Mouse (Mus musculus) lung, postnatal 25 days (tissue): ENCODE measurements around the gene Ttc17.
"Not testable (repeated sequence)": the region's sequence is repeated elsewhere in the genome, so short reads cannot be mapped to it uniquely, and the experiment has no call there.

ENCODE experiments used
- DNase-seq: peaks from one replicate; pipeline ENCODE4 v3.0.0; 2022; ENCODE audit warnings: low spot score

The Ttc17 gene

DNA sequence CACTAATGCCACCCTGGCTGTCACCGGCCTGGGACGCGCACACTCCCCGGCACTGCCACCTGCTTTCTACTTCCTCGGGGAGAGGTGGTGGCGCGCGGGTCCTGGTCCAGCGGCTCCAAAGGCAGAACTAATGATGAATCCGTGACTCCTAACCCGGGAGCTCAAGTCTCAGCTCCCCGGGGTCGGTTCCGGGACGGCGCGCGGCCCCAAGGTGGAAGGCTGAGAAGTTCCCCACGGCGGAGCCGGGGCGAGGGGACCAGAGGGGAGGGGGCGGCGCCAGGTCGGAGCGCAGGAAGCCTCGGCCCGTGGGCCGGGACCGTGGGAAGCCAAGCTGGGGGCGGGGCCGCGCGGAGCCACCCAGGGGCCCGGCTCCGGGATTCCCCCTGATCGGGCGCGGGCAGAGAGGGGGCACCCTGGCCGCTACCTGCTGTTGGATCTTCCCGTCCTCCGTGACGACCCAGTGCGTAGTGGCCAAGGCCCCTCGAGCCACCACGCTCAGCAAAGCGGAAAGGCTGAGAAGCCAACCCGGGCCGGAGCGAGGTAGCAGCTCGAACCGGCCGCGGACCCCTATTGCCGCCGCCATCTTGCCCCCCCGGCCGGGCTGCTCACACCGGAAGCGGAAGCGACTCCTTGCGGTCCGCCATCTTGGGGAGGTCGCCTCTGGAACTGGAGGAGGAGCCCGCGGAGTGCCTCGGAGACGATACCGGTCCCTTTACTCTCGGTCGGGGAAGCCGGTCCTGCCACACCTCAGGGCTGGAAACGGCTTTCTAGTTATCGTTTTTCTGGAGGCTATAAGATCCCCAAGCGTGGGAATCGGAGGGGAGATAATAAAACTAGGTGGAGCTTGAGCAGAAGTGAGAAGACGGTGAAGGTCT lies at the start of gene Ttc17:
Gene Ttc17, minus strand, starts transcription at position 607 of the 875 bp plus-strand sequence.
- DNase-seq, result peak; percentile 91

DNA sequence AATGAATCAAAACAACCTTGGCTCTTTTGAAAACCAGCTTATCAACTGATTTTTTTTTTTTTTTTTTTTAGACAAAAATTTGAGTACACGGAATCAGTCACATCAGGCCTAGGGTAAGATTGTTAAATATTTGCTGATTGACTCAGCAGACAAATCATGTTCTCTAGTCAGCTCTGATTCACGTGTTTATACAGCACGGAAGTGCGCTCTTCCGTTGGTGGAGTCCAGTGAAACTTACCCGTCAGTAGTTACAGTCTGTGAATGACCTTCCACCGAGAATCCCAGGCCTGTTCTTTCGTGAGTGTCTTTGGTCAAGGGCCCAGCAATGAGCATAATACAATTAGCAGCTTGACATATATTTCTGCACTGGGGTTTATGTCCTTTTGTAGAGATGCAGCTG lies 43.2 kb upstream of the Ttc17 start:
- DNase-seq, result no peak

DNA sequence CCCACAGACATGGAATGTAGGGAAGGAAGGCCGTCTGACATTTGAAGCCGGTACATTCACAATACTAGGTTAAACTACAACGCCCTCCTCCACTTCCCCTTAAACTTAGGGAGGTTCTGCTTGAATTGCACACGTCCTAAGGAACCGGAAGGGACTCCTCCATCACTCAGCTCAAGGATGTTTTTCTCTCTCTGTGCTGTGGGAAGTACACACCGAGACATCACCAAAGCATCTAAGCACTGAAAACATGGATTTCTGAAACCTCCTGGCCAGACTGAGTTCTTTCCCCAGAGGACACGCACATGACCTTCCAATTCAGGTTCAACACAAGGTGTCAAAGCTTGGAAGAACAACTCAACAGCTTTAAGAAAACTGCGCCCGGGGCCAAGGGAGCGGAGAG lies 30.5 kb upstream of the Ttc17 start:
- DNase-seq, result peak; percentile 23

DNA sequence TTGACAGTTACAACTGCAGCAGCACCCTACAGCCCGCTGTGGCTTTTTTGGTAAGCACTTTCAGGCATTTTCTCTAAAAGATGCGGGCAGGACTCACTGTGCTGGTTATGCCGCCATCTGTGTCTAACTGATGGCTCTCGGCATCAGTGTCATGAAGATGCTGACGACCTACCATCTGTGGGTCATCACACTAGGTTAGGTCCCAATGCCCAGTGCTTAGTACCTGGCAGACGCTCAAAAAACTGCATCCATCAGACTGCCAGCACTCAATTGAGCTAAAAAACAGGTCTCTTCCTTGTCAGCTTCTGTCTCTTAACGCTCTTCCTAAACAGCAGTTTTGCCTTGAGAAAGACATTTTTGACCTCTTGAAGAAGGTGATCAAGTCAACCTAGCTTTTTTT lies 29.0 kb upstream of the Ttc17 start:
- no peak for DNase-seq

DNA sequence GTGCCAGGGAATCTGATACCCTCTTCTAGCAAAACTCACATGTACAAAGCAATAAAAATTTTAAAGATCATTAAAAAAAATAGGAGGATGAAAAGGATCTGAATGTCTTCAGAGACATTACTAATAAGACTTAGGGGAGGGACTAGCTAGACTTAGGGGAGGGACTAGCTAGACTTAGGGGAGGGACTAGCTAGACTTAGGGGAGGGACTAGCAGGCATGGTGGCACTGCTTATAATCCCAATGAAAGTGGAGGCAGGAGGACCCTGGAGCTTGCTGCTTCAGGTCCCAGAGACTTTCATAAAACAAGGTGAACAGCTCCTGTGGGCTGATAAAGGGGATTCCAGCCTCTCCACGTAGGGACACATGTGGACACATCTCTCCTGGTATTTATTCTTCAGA lies 28.3 kb upstream of the Ttc17 start:
- DNase-seq, result no peak

DNA sequence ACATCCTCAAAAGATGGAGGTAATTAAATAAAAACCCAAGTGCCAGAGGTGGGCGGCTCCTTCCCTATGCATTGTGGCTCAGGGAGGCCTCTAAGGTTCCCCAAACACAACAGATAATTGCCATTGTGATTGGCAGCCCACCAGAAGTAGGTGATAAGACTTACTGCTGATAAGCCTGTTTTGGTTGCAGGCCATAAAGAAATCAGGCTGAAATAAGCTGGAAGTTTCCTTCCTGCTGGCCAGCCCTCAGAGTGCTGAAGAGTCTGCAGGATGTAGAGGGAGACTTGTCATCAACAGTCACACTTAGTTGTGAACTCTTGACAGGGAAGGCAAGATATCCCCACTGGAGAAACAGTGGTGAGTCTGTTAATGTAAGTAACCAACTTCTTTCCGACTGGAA lies 25.7 kb upstream of the Ttc17 start:
- no peak for DNase-seq

DNA sequence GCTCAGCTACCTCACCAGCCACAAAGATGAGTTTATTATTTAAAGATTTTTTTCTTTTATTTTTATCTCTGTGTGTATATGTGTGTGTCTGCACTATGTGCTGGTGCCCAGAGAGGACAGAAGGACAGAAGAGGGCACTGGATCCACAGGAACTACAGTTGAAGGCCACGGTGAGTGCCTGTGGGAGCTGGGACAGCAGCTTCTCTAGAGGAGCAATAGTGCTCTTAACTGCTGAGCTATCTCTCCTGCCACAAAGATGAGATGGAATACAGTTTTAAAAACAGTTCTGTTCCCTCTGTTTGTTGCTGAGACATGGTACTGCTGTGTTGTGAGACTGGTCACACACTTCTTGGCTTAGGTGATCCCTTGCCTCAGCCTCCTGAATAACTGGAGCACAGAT lies 22.0 kb upstream of the Ttc17 start:
- DNase-seq, result no peak

DNA sequence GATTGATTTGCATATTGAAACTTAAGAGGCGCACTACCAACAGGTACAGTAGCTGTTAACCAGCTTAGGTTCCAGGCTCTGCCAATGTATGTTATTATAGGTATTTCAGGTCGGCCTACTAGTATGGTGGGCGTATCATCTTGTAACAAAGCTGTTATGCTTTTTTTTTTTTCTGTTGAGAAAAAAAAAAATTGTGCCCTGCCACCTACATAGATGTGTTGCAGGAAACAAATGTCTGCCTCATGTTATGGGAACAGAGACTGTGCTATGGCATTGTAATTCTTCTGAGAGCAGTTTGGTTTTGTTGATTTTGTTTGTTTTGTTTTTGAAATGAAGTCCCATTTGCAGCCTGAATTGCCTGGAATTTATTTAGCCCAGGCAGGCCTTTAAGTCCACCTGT lies 952 bp upstream of the Ttc17 start:
- DNase-seq, result no peak

DNA sequence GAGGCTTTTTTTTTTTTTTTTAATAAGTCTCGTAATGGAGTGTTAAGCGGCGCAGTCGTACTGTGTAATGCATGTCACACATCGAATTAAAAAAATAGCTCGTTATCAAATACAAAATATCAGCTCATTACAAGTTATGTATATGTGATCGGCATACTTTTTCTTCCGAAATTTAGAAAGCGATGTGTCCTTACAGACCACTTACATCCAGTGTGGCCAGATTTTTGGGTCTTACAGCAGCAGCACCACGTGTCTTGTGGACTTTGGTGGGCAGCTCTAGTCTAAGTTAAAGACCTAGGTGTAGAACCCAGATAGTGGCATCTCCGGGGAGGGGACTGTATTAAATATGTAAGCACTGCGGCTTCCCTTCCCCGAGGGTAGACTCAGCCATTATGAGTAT lies 532 bp upstream of the Ttc17 start:
- no peak for DNase-seq

DNA sequence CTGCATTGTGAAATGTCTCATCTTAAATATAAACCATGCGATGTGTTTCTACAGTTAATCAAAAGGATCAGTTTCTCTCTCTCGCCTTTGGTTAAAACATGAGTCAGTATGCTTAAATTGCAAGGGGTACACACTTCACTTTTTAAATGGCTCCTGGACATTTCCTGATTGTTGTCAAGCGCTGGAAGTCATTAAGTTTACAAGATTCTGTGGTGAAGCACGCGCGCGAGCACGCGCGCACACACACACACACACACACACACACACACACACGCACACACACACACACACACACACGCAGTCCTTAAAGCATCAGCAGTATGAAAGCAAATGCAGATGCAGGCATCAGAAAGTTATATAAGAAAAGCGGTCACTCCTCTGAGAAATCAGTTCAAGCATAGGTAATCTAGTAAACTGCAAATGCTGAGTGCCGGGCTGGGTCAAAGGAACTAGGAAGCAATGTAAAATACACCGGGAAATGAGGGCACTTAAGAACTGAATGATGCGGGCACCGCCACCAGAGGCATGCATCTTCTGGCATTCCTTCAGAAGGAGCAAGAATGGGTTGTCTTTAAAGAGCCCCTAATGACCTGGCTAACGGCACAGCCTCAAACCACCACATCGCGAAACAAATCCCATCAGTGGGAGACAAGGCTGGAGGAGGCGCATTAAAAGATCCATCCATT lies 949 bp downstream of the Ttc17 start:
- peak; percentile 21 for DNase-seq

DNA sequence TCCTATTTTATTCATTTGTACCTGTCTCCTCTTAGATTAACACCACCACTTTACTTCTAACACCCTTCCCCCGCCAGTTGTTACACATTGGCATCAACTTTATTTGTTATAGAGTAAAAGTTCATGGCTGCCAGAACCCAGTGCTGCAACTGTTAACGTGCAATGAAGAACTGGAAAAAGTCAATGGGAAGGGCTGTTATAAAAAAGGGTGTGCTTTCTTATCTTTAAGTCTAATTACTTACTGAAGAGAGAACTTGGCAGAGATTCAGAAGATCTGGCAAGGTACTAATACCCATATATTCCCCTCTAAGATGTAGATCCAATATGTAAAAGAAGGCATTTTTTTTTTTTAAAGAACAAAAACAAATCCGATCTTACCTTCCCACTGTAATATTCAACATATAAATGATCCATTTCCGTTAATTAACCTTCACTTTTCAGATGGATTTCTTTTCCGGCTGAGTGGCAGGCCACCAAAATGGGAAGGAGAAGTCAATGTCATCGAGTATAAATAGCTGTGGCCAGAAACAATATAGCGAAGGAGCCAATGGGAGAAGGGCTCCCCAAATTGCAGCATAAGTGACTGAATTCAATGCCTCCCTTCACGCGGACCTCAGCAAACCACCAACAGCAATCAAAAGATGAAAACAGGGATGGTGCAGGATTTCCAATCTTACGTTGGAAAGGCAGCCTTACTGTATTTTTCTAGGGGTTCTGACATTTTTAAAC lies 1.8 kb downstream of the Ttc17 start:
- DNase-seq, result no peak

DNA sequence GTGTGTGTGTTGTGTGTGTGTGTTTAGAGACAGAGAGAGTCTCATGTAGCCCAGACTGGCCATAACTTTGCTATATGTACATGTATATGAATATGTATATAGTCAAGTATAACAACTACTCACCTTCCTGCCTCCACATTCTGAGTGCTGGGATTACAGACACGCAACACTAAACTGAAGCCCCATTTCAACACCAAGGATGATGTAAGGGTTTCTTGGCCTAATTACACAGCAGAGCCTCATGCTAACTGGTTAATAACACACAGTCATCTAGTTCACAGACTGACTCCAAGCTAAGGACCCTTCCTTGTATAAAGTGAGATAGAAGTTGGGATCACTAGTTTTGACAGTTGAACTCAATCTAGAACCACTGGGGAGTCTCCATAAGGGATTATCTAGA lies 3.9 kb downstream of the Ttc17 start:
- no peak for DNase-seq

DNA sequence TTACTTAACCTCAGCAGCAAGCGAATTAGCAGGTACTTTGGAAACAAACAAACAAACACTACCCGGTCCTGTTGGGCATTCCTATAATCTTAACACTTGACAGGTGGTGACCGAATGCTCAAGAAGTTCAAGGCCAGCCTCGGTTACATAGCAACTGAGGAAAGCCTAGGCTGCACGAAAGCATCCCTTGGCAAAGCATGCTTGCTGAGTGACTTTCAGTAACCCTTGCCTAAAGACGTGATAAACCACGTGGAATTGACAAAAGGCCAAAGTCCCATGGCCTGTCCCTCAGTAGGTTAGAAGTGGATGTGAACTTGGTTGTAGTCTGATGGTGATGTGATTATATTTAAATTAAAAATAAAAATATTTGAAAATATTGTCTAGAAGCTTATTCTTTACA lies 4.4 kb downstream of the Ttc17 start:
- DNase-seq, result no peak

DNA sequence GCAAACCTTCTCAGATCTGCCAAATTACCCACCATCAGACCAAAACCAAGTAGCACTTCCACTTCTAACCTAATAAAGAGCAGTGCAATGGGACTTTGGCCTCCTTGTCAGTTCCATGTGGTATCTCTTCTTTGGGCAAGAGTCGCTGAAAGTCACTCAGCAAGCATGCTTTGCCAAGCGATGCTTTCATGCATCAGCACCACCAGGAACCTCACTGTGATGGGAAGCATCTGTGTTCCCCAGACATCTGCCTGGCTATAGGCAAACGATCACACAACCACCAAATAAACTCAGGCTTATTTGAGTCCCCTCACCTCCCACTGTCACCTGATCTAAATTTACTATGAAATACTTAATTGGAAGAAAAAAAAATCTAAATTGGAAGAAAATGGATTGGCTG lies 5.5 kb downstream of the Ttc17 start:
- no peak for DNase-seq

DNA sequence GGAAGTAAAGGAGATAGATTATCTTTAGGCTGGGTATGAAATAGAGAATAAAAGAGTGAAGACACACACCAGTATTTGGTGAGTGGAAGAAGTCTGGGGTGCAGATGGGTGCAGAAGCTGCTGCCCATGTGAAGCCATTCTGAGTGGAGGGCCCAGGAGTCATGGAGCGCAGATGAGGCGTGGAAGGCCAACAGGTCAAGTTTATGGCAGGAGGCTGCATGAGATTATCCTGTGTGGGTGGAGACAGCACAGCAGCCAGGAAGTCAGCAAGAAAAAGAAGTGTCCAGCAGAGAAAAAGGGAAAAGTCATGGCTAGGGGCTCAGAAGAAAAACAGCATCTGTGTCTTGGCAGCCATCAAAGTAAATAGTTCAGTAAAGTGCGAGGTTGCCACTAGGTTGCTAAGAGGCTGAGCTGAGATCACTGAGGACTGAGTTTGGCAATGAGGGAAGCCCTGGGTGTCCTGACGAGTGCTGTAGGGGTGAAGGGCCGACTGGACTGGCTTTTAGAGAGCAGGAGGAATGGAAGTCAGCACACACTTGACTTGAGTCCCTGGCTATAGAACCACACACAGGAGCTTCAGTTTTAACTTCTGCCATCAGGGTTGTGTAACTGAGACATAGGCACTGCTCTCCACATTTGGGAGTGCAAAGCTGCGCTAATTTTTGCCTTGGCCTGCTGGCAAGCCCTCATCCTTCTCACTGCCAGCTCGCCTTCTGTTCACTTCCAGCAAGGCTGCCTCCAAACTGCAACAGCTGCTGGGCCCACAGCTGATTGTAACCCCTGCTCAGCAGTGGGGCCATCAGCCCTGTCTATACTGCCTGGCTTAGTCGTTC lies 8.1 kb downstream of the Ttc17 start:
- DNase-seq, result peak; percentile 10

DNA sequence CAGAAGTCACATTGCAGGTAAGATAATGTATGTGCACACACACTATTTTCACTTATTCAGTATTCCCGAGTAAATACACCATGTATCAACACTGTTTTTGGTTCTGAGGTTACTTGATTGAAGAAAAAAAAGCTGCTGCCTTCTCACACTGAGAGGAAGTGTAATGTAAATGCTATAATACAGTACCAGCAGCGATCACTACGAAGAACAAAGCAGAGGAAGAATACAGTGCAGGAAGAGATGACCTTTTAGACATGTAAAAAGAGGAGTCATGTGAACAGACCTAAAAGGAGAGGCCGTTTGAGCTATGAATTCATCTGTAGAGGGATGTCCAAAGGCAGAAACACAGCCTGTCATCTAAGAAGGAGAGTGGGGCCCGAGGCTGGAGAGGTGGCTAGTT lies 9.0 kb downstream of the Ttc17 start:
- no peak for DNase-seq

DNA sequence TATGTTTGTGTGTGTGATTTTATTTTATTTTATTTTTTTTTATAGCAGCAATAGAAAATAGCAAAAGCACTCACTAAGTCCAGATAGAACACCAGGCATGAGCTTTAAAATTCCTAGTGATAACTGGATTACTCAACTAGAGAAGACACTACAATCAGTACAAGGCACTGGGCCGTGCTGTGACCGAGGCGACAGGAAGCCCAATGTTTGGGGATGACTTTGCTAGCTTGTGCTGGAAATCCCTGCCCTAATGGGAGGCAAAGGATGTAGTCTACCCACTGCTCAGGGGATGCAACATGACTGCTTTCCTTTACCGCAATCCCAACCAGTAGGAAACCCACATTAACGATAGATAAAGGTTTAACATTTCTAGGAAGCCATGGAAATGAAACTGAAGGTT lies 10.2 kb downstream of the Ttc17 start:
- DNase-seq, result no peak

DNA sequence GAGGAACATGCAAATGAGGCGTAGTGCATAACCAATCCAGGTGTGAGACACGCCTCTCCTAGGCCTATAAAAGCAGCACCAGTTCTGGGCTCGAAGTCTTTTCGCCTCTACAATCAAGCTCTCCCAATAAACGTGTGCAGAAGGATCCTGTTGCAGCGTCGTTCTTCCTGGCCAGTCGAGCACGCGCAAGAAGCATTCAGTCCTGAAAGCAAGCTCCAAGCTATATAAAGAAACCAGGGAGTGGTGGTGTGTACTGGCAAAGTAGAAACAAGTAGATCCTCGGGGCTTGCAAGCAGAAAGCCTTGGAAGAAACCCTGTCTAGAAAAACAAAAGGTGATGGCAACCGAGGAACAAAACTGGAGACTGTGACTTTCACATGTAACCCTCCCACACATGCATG lies 15.4 kb downstream of the Ttc17 start:
- DNase-seq, result not testable (repeated sequence)

DNA sequence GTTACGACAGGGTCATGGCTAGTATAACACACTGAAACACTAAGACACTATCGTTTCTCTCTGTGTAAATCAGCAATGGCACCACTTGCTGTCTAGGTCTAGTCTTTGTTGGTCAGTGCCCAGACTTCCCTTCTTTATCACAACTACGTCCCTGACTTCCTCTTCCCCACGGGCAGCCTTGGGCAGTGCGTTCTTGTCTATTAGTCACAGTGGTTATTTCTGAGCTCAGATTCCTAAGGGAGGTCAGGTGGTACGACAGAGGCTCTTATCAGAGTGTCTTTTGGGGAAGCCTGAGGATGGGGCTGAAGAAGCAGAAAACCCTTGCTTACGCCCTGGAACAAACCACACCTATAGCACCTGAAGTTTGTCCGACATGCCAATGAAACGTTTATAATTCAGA lies 17.5 kb downstream of the Ttc17 start:
- no peak for DNase-seq

DNA sequence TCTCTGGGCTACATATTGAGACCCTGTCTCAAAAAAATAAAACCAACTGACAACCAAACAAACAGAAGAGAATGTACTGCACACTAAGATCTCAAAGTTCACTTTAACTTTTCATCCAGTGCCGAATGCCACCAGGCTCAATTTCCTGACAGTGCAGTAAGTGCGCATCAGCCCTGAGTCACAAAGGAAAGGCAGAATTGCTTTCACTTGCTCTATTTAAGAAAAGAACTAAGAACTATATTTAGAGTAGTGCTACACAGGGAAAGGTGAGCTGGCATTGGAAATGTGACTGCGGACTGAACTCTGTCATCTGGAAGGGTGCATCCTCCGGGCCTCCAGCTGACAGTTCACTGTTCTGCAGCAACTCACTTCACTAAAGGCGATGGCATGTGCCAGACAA lies 18.6 kb downstream of the Ttc17 start:
- no peak for DNase-seq

DNA sequence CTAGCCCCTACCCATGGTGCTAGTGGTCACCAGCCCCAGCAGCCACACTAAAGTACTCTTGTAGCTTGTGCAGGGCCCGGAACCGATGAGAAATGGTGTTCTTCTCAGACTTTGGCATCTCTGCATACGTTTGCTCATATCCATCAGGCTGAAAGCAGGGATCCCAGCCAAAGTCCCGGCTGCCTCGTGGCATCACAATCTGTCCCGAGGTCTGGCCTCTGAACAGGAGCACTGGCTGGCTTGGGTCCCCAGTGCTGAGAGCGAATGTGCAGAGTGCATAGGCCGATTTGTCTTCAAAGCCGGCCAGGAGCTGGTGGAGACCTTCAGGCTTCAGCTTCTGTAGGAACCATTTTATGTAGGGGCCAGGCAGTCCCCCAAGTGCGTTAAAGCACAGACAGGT lies 22.0 kb downstream of the Ttc17 start:
- DNase-seq, result not testable (repeated sequence)

DNA sequence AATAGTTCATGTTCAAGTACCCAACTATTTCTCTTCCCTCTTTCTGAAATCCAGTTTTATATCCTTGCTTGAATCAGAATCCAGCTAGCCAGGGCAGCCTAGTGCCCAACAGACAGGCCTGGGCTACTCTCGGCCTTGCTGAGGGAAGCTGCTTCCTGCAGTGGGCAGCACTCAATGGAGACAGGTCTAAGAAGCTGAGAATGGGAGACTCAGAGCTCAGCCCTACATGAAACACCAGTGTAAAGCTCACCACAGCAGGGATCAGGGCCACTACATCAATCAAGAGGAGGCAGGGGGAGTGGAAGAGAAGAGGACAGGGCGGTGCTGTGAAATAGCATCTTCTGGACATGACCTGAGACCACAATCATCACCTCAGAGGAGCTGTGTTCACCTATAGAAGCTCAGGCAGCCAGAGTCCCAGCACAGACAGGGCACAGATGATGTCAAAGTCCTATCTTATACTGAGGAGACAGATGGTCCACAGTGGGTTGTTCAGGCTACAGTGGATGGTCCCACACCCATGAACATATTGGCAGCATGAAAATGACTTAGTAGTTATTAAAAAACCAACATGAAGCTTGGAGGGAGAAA lies 25.3 kb downstream of the Ttc17 start:
- no peak for DNase-seq
